Mouse (Mus musculus): ENCODE results near the gene Cdc26. TPM values are rescaled to one million over a fixed set of nuclear protein-coding genes. Genes with fewer than 3 reads are reported as not detected.
A peak's percentile ranks its signal among the peaks of the same experiment; 100 is the strongest.

Gene Cdc26
- polyA plus RNA-seq, 1 experiment = 14.1 TPM

- Histone ChIP-seq H3K4me1 (ENCODE audit: control insufficient read depth, insufficient read depth, insufficient read length) (peaks cover 2% of the 10 kb centered on the region; the same call in 1 of the 2 replicates), H3K27me3 (ENCODE audit: control insufficient read depth, insufficient read depth, low read length) (no peaks in the 10 kb centered on the region), H3K4me3 (ENCODE audit: extremely low read depth, insufficient read depth, insufficient read length) (no peak overlapping the region), H3K36me3 (ENCODE audit: control insufficient read depth, insufficient read depth, low read length) (peaks cover 26% of the 10 kb centered on the region), H3K27ac (ENCODE audit: insufficient read depth, low read length) (no peak overlapping the region)
- 94% methylated on average over 1 of the region's 1 CpGs for WGBS
- peak in 1 of 2 experiments; percentile 11 for DNase-seq (ENCODE audit: low read depth in 1 of 2, low spot score in 2 of 2)
- TF ChIP-seq CTCF (IDR thresholded peaks at IDR 0.05; ENCODE audit: extremely low read depth, insufficient read depth, insufficient read length, insufficient replicate concordance) = 0 out of 2 replicates have a peak, but pooled peaks have one; percentile 0
- TF ChIP-seq POLR2A (IDR thresholded peaks at IDR 0.05; ENCODE audit: low read depth, low read length) = no peak
These were observed 64.4 kb downstream of the Cdc26 start for GRCm38 (mm10) chr4:62344000-62344399.

- DNase-seq (ENCODE audit: low read depth in 1 of 2, low spot score in 2 of 2) = no peak
- H3K27ac ChIP-seq (ENCODE audit: insufficient read depth, low read length) = no peak overlapping the region
- TF ChIP-seq POLR2A (IDR thresholded peaks at IDR 0.05; ENCODE audit: low read depth, low read length) (no peak), CTCF (IDR thresholded peaks at IDR 0.05; ENCODE audit: extremely low read depth, insufficient read depth, insufficient read length, insufficient replicate concordance) (no peak)
- H3K27me3 ChIP-seq (ENCODE audit: control insufficient read depth, insufficient read depth, low read length) = no peaks in the 10 kb centered on the region
- WGBS = 96% methylated on average over 5 of the region's 5 CpGs
- no peaks in the 10 kb centered on the region for H3K4me1 ChIP-seq (ENCODE audit: control insufficient read depth, insufficient read depth, insufficient read length)
- peaks cover 41% of the 10 kb centered on the region for H3K36me3 ChIP-seq (ENCODE audit: control insufficient read depth, insufficient read depth, low read length)
- H3K4me3 ChIP-seq (ENCODE audit: extremely low read depth, insufficient read depth, insufficient read length) = no peak overlapping the region
These were observed 69.9 kb downstream of the Cdc26 start for GRCm38 (mm10) chr4:62338536-62338935.

Other genes starting within 250 kb of the Cdc26 start
- 0.07 and 0.11 TPM in 2 replicates for gene Zfp37, start 177.6 kb downstream of the Cdc26 start, polyA plus RNA-seq (2012; rRNA removed)
- gene Slc31a2, start 146.1 kb downstream of the Cdc26 start, polyA plus RNA-seq (2012; rRNA removed) = 12.4 and 14.0 TPM in 2 replicates
- 32.2 TPM in 2 replicates for gene Fkbp15, start 48.1 kb downstream of the Cdc26 start, polyA plus RNA-seq (2012; rRNA removed)
- 5.0 and 5.4 TPM in 2 replicates for gene Slc31a1, start 47.9 kb downstream of the Cdc26 start, polyA plus RNA-seq (2012; rRNA removed)
- gene Prpf4, start 155 bp upstream of the Cdc26 start, polyA plus RNA-seq (2012; rRNA removed) = 9.4 and 9.6 TPM in 2 replicates
- not detected in 2 replicates for gene Rnf183, start 26.6 kb upstream of the Cdc26 start, polyA plus RNA-seq (2012; rRNA removed)
- 0.26 and 0.51 TPM in 2 replicates for gene Wdr31, start 62.3 kb upstream of the Cdc26 start, polyA plus RNA-seq (2012; rRNA removed)
- 2.1 and 3.2 TPM in 2 replicates for gene Bspry, start 71.4 kb upstream of the Cdc26 start, polyA plus RNA-seq (2012; rRNA removed)
- gene Hdhd3, start 94.8 kb upstream of the Cdc26 start, polyA plus RNA-seq (2012; rRNA removed) = 1.9 and 2.3 TPM in 2 replicates
- gene Alad, start 111.3 kb upstream of the Cdc26 start, polyA plus RNA-seq (2012; rRNA removed) = 128 and 180 TPM in 2 replicates
- gene Pole3, start 116.4 kb upstream of the Cdc26 start, polyA plus RNA-seq (2012; rRNA removed) = 6.1 and 8.4 TPM in 2 replicates
- gene 4933430I17Rik, start 116.7 kb upstream of the Cdc26 start, polyA plus RNA-seq (2012; rRNA removed) = 0.11 TPM in 1 of 2 replicates, not detected in the other
- 51.7 and 57.5 TPM in 2 replicates for gene Rgs3, start 151.2 kb upstream of the Cdc26 start, polyA plus RNA-seq (2012; rRNA removed)